In the genomic region with DNA sequence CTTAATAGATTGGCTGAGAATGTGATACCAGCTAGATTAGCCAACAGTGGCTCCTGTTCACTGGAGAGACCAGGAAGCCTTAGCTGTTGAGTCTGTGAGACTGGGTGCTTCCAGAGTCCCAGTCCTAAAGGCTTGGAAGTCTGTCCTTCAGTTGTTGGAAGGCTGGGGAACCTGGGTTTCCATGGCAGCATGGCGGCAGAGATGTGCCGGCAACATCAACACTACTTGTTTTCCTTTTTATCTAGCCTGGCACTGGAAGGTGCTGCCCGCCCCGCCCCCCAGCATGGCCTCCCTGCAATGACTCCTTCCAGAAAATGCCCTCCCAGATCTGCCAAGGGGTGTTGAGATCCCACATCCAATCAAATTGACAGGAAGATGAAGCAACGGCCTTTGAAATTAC, we compare ENCODE assay signal across 10 mouse cellular contexts.
"Had no signal": no experiment of that assay in that cellular context is flagged by ENCODE, and none has a peak within 500 bp of the region (broad histone marks: within the 10 kb centered on the region; RNA-seq: fewer than 3 reads in every experiment).

No protein-coding gene starts in this region.

- H3K4me2 ChIP-seq: liver, embryonic 11.5 days; liver, embryonic 15.5 days; midbrain, embryonic 12.5 days; neural tube, embryonic 12.5 days had no signal

- H3K36me3 ChIP-seq: limb, embryonic 10.5 days; liver, embryonic 15.5 days; midbrain, embryonic 12.5 days; neural tube, embryonic 12.5 days had no signal

- H3K4me1 ChIP-seq: limb, embryonic 10.5 days; liver, embryonic 15.5 days; midbrain, embryonic 12.5 days; neural tube, embryonic 12.5 days had no signal

- DNase-seq: kidney, adult 8-10 months; lung, adult 2 months had no signal

- H3K27ac ChIP-seq: limb, embryonic 10.5 days; liver, embryonic 15.5 days; midbrain, embryonic 12.5 days; neural tube, embryonic 12.5 days; stomach, postnatal 0 days had no signal

- H3K27me3 ChIP-seq: liver, embryonic 15.5 days; midbrain, embryonic 12.5 days; neural tube, embryonic 12.5 days had no signal

- H3K9me3 ChIP-seq: limb, embryonic 10.5 days; liver, embryonic 15.5 days; midbrain, embryonic 12.5 days; neural tube, embryonic 12.5 days had no signal

- H3K9ac ChIP-seq: liver, embryonic 15.5 days; midbrain, embryonic 12.5 days; neural tube, embryonic 12.5 days had no signal

- H3K4me3 ChIP-seq: limb, embryonic 10.5 days; liver, embryonic 15.5 days; midbrain, embryonic 12.5 days; myocyte; neural tube, embryonic 12.5 days had no signal

- ATAC-seq: intestine, postnatal 0 days had no signal
